ENCODE assay signal across 9 mouse cellular contexts in the genomic region with DNA sequence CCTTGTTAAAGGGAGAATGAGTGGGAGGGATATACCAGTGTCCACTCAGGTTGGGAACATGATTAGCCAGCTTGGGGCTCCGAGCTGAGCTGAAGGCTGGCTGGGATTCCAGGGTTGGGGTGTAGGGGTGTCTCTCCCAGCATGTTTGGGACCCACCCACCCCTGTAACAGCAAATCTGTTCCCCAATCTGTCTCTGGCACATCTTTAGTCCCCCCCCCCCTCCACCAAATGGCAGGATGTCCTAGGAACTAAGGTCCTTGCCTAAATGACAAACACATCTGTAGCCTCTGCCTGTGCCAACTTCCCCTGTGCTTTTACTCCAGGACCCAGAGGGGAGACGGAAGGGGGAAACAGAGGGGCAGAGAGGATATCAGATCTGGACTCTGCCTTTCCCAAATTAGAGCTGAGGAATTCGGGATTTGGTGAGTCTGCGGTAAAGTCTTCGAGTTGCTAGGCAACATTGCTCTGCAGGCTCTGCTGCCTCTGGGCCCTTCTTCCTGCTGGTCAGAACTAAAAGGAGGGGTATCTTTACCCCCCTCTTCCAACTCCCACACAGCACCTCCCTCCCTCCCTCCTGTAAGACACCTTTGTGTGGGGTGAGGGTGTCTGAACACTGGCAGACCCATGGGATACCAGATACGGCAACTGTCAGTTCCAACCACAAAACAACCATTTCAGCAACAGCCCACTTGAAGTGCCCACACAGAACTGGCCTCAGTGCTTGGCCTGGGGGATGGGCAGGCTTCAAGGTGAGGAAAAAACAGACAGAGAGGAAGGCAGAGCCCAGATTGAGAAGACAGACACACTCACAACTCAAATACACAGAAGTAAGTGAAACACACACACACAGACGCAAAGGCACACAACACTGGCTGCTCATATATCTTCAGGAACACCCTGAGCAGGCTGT. TPM values are rescaled to one million over a fixed set of nuclear protein-coding genes. Genes with fewer than 3 reads are reported as not detected.
A peak's percentile ranks its signal among the peaks of the same experiment; 100 is the strongest.
DNase-seq lines count a peak whose midpoint lies in the region; ATAC-seq and TF ChIP-seq lines count a peak whose summit lies in the region.
"Had no signal": no experiment of that assay in that cellular context is flagged by ENCODE, and none has a peak within 500 bp of the region (broad histone marks: within the 10 kb centered on the region; RNA-seq: fewer than 3 reads in every experiment).

A gene (plus strand): TSS at position 861 of the 911 bp plus-strand sequence.

- no peak for DNase-seq in frontal cortex, adult 2 months (ENCODE audit: extremely low spot score in 1 of 2, low spot score in 1 of 2)
- no peak for DNase-seq in frontal cortex, postnatal 14 days (ENCODE audit: low spot score in 2 of 2)
- DNase-seq in right cerebral cortex, adult 18-20 months = peak; percentile 73
- no peak for DNase-seq in right cerebral cortex, postnatal 36 days (ENCODE audit: low spot score in 2 of 2)
- DNase-seq in thymus, adult 18-20 months = no peak
- DNase-seq in urinary bladder, postnatal 36 days (ENCODE audit: low spot score in 2 of 2) = no peak

- H3K27ac ChIP-seq in intestine, embryonic 16.5 days (ENCODE audit: low read length) = no peak within 1 kb of the TSS
- H3K27ac ChIP-seq in small intestine, adult 2 months (ENCODE audit: insufficient read depth, low read depth, low read length) = no peak within 1 kb of the TSS

- no peak within 1 kb of the TSS for H3K9ac ChIP-seq in intestine, embryonic 16.5 days (ENCODE audit: low read depth, low read length)

- H3K4me3 ChIP-seq in intestine, embryonic 16.5 days (ENCODE audit: low read length) = no peak within 1 kb of the TSS
- H3K4me3 ChIP-seq in small intestine, adult 2 months (ENCODE audit: low read depth, low read length) = no peak within 1 kb of the TSS
- H3K4me3 ChIP-seq: erythroblast, embryonic 14.5 days had no signal

- WGBS in intestine, embryonic 16.5 days = 33% methylated on average over 7 of the region's 7 CpGs
- 44% methylated on average over 7 of the region's 7 CpGs for WGBS in small intestine, adult 2 months

- no peak within 1 kb of the TSS for H3K4me2 ChIP-seq in intestine, embryonic 16.5 days (ENCODE audit: low read depth, low read length)

- 0 out of 2 replicates have a peak, but pooled peaks have one; percentile 21 for TF ChIP-seq POLR2A in small intestine, adult 2 months (IDR thresholded peaks at IDR 0.05; ENCODE audit: low read depth, low read length)

- no peak for ATAC-seq in intestine, embryonic 16.5 days

- H3K4me1 ChIP-seq in intestine, embryonic 16.5 days (ENCODE audit: control insufficient read depth, insufficient read depth, low read length) = peaks cover 10% of the 10 kb centered on the region; the same call in 1 of the 2 replicates
- H3K4me1 ChIP-seq in small intestine, adult 2 months (ENCODE audit: control insufficient read depth, insufficient read depth, insufficient read length, low read length) = peaks cover 5% of the 10 kb centered on the region

- H3K36me3 ChIP-seq in intestine, embryonic 16.5 days (ENCODE audit: control insufficient read depth, insufficient read depth, low read length) = no peaks in the 10 kb centered on the region
- H3K36me3 ChIP-seq in small intestine, adult 2 months (ENCODE audit: control insufficient read depth, insufficient read depth, low read length) = no peaks in the 10 kb centered on the region

- TF ChIP-seq CTCF in small intestine, adult 2 months (IDR thresholded peaks at IDR 0.05; ENCODE audit: extremely low read depth, insufficient read length, insufficient replicate concordance, low read depth, low read length) = no peak

- peaks cover 30% of the 10 kb centered on the region for H3K27me3 ChIP-seq in intestine, embryonic 16.5 days (replicated peaks; ENCODE audit: control insufficient read depth, insufficient read depth, low read length)
- peaks cover 9% of the 10 kb centered on the region for H3K27me3 ChIP-seq in small intestine, adult 2 months (ENCODE audit: control insufficient read depth, insufficient read depth, low read length)

- no peaks in the 10 kb centered on the region for H3K9me3 ChIP-seq in intestine, embryonic 16.5 days (ENCODE audit: control insufficient read depth, low read length)

RNA-seq across cellular contexts. Expression of the gene that starts here (rescaled TPM):
- 14.2 and 14.5 TPM in 2 replicates for polyA plus RNA-seq in frontal cortex, adult 2 months (2012; rRNA removed)
- 16.6 and 20.5 TPM in 2 replicates for polyA plus RNA-seq in intestine, embryonic 16.5 days (2015; fragmentation: Nextera tagmentation; extraction: Ambion mirVana)
- polyA plus RNA-seq in small intestine, adult 2 months (2012; rRNA removed) = 2.7 and 8.0 TPM in 2 replicates
- polyA plus RNA-seq: erythroblast, embryonic 14.5 days had no signal
